Mouse (Mus musculus): ENCODE measurements around the gene Dnah2. TPM values are rescaled to one million over a fixed set of nuclear protein-coding genes. Genes with fewer than 3 reads are reported as not detected.
A peak's percentile ranks its signal among the peaks of the same experiment; 100 is the strongest.

The Dnah2 gene
- polyA plus RNA-seq, 1 experiment: 1.2 TPM

DNA sequence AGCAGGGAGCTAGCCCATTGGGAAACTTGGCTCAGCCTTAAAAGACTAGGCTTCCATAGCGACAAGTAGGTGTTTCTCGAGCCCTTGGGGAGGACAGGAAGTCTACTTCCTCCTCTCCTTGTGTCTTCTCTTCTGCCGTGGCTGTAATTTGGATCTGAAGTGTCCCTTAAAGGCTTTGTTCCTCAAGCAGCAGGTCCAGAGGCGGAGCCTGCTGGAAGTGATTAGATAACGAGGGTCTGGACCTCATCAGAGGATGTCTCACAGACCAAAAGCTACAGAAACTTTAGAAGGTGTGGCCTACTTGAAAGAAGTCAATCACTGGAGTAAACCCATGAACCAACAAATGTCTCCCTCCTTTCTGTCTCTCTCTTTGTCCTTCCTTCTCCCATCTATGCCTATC, 74.2 kb downstream of the Dnah2 start:
- TF ChIP-seq CTCF (IDR thresholded peaks at IDR 0.05; ENCODE audit: low read depth, low read length): no peak
- no peak for TF ChIP-seq EP300 (IDR thresholded peaks at IDR 0.05; ENCODE audit: insufficient read depth, low read depth, low read length)
- TF ChIP-seq POLR2A (IDR thresholded peaks at IDR 0.05; ENCODE audit: insufficient read depth, low read length): no peak
- H3K4me1 ChIP-seq (ENCODE audit: control insufficient read depth, insufficient read depth, low read length): peaks cover 8% of the 10 kb centered on the region
- H3K9ac ChIP-seq (ENCODE audit: low read depth, poor library complexity, severe bottlenecking): no peak overlapping the region
- no peaks in the 10 kb centered on the region for H3K36me3 ChIP-seq (ENCODE audit: control insufficient read depth, insufficient read depth, low read length, poor library complexity, severe bottlenecking)
- no peak overlapping the region for H3K27ac ChIP-seq (ENCODE audit: insufficient read depth, low read length)
- H3K9me3 ChIP-seq (replicated peaks; ENCODE audit: control insufficient read depth, insufficient read depth, low read length, poor library complexity, severe bottlenecking): no peaks in the 10 kb centered on the region
- H3K27me3 ChIP-seq (ENCODE audit: control insufficient read depth, insufficient read depth, low read length, poor library complexity, severe bottlenecking): no peaks in the 10 kb centered on the region; the same call in 1 of the 2 replicates
- H3K4me3 ChIP-seq (ENCODE audit: low read depth, low read length): no peak overlapping the region

- TF ChIP-seq EP300 (IDR thresholded peaks at IDR 0.05; ENCODE audit: insufficient read depth, low read depth, low read length): no peak
- Histone ChIP-seq H3K27me3 (ENCODE audit: control insufficient read depth, insufficient read depth, low read length, poor library complexity, severe bottlenecking) (no peaks in the 10 kb centered on the region; the same call in 1 of the 2 replicates), H3K9ac (ENCODE audit: low read depth, poor library complexity, severe bottlenecking) (no peak overlapping the region), H3K36me3 (ENCODE audit: control insufficient read depth, insufficient read depth, low read length, poor library complexity, severe bottlenecking) (no peaks in the 10 kb centered on the region), H3K4me1 (ENCODE audit: control insufficient read depth, insufficient read depth, low read length) (peaks cover 10% of the 10 kb centered on the region), H3K4me3 (ENCODE audit: low read depth, low read length) (no peak overlapping the region), H3K9me3 (replicated peaks; ENCODE audit: control insufficient read depth, insufficient read depth, low read length, poor library complexity, severe bottlenecking) (no peaks in the 10 kb centered on the region), H3K27ac (ENCODE audit: insufficient read depth, low read length) (no peak overlapping the region)
These were observed 76.2 kb downstream of the Dnah2 start for GRCm38 (mm10) chr11:69472687-69473086.

- no peak for TF ChIP-seq CTCF (IDR thresholded peaks at IDR 0.05; ENCODE audit: low read depth, low read length)
- TF ChIP-seq EP300 (IDR thresholded peaks at IDR 0.05; ENCODE audit: insufficient read depth, low read depth, low read length): peak; percentile 63
- TF ChIP-seq POLR2A (IDR thresholded peaks at IDR 0.05; ENCODE audit: insufficient read depth, low read length): no peak
- Histone ChIP-seq H3K9ac (ENCODE audit: low read depth, poor library complexity, severe bottlenecking) (no peak overlapping the region), H3K9me3 (replicated peaks; ENCODE audit: control insufficient read depth, insufficient read depth, low read length, poor library complexity, severe bottlenecking) (no peaks in the 10 kb centered on the region), H3K36me3 (ENCODE audit: control insufficient read depth, insufficient read depth, low read length, poor library complexity, severe bottlenecking) (no peaks in the 10 kb centered on the region), H3K27me3 (ENCODE audit: control insufficient read depth, insufficient read depth, low read length, poor library complexity, severe bottlenecking) (no peaks in the 10 kb centered on the region; the same call in 1 of the 2 replicates), H3K4me1 (ENCODE audit: control insufficient read depth, insufficient read depth, low read length) (peaks cover 10% of the 10 kb centered on the region), H3K4me3 (ENCODE audit: low read depth, low read length) (no peak overlapping the region), H3K27ac (ENCODE audit: insufficient read depth, low read length) (peak overlapping the region; percentile 51; the same call in 1 of the 2 replicates)
These were observed 77.4 kb downstream of the Dnah2 start for GRCm38 (mm10) chr11:69471491-69471890.

DNA sequence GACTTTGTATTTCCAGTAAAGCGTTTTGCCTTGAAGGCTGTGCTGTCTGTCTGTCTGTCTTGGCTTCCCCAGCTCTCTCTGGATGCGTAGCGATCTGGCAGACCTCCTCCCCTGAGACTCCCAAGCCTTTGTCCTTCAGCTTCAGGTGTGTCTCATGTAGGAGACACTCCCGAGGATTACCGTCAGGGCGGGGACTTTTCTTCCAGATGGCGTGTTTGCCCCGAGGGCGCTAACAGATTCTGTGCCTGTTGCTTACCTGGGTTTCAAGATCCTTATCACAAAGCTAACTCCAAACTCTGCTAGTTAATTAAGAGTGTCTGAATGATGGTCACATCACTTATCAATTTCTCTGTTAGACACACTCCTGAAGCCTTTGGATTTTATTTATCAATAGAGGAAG, 79.6 kb downstream of the Dnah2 start:
- H3K4me1 ChIP-seq (ENCODE audit: control insufficient read depth, insufficient read depth, low read length): peaks cover 10% of the 10 kb centered on the region
- no peak overlapping the region for H3K27ac ChIP-seq (ENCODE audit: insufficient read depth, low read length)
- H3K27me3 ChIP-seq (ENCODE audit: control insufficient read depth, insufficient read depth, low read length, poor library complexity, severe bottlenecking): no peaks in the 10 kb centered on the region
- TF ChIP-seq EP300 (IDR thresholded peaks at IDR 0.05; ENCODE audit: insufficient read depth, low read depth, low read length) (peak; percentile 96), CTCF (IDR thresholded peaks at IDR 0.05; ENCODE audit: low read depth, low read length) (no peak)
- H3K9me3 ChIP-seq (replicated peaks; ENCODE audit: control insufficient read depth, insufficient read depth, low read length, poor library complexity, severe bottlenecking): no peaks in the 10 kb centered on the region
- H3K4me3 ChIP-seq (ENCODE audit: low read depth, low read length): no peak overlapping the region
- no peak overlapping the region for H3K9ac ChIP-seq (ENCODE audit: low read depth, poor library complexity, severe bottlenecking)
- H3K36me3 ChIP-seq (ENCODE audit: control insufficient read depth, insufficient read depth, low read length, poor library complexity, severe bottlenecking): no peaks in the 10 kb centered on the region

- Histone ChIP-seq H3K4me3 (ENCODE audit: low read depth, low read length) (no peak overlapping the region), H3K27ac (ENCODE audit: insufficient read depth, low read length) (no peak overlapping the region), H3K27me3 (ENCODE audit: control insufficient read depth, insufficient read depth, low read length, poor library complexity, severe bottlenecking) (no peaks in the 10 kb centered on the region), H3K4me1 (ENCODE audit: control insufficient read depth, insufficient read depth, low read length) (peaks cover 2% of the 10 kb centered on the region), H3K9me3 (replicated peaks; ENCODE audit: control insufficient read depth, insufficient read depth, low read length, poor library complexity, severe bottlenecking) (0 out of 2 replicates have a peak, but pooled peaks cover 4% of the 10 kb centered on the region), H3K9ac (ENCODE audit: low read depth, poor library complexity, severe bottlenecking) (no peak overlapping the region), H3K36me3 (ENCODE audit: control insufficient read depth, insufficient read depth, low read length, poor library complexity, severe bottlenecking) (no peaks in the 10 kb centered on the region)
- no peak for TF ChIP-seq CTCF (IDR thresholded peaks at IDR 0.05; ENCODE audit: low read depth, low read length)
- TF ChIP-seq EP300 (IDR thresholded peaks at IDR 0.05; ENCODE audit: insufficient read depth, low read depth, low read length): no peak
- TF ChIP-seq POLR2A (IDR thresholded peaks at IDR 0.05; ENCODE audit: insufficient read depth, low read length): no peak
These were observed 84.9 kb downstream of the Dnah2 start for GRCm38 (mm10) chr11:69463996-69464395.

- 0 out of 2 replicates have a peak, but pooled peaks cover 4% of the 10 kb centered on the region for H3K9me3 ChIP-seq (replicated peaks; ENCODE audit: control insufficient read depth, insufficient read depth, low read length, poor library complexity, severe bottlenecking)
- H3K4me1 ChIP-seq (ENCODE audit: control insufficient read depth, insufficient read depth, low read length): peaks cover 6% of the 10 kb centered on the region
- no peak overlapping the region for H3K4me3 ChIP-seq (ENCODE audit: low read depth, low read length)
- no peaks in the 10 kb centered on the region for H3K36me3 ChIP-seq (ENCODE audit: control insufficient read depth, insufficient read depth, low read length, poor library complexity, severe bottlenecking)
- H3K27ac ChIP-seq (ENCODE audit: insufficient read depth, low read length): no peak overlapping the region
- H3K27me3 ChIP-seq (ENCODE audit: control insufficient read depth, insufficient read depth, low read length, poor library complexity, severe bottlenecking): no peaks in the 10 kb centered on the region
- TF ChIP-seq EP300 (IDR thresholded peaks at IDR 0.05; ENCODE audit: insufficient read depth, low read depth, low read length) (no peak), CTCF (IDR thresholded peaks at IDR 0.05; ENCODE audit: low read depth, low read length) (no peak), POLR2A (IDR thresholded peaks at IDR 0.05; ENCODE audit: insufficient read depth, low read length) (no peak)
- no peak overlapping the region for H3K9ac ChIP-seq (ENCODE audit: low read depth, poor library complexity, severe bottlenecking)
These were observed 87.3 kb downstream of the Dnah2 start for GRCm38 (mm10) chr11:69461568-69461967.

Data from ES-Bruce4 (cell line).